Mouse (Mus musculus): ENCODE results near the gene Sgms2.

The Sgms2 gene

DNA sequence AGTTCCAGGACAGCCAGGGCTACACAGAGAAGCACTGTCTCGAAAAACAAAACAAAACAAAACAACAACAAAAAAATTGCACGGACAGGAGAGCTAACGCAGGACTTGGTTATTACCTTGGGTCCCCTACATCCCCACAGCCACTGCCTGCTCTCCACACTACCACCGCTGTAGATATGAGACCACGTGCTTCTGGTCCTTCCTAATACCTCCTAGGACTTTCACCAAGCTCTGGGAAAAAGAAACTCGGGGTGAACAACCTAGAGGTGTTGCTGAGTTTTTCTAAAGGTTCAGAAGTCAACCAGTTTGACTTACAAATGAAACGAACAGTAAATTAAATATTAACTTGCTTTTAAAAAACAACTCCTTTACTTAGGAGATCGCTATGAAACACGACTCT, 2.8 kb downstream of the Sgms2 start:
- DNase-seq (ENCODE audit: low read depth, low spot score) = no peak

DNA sequence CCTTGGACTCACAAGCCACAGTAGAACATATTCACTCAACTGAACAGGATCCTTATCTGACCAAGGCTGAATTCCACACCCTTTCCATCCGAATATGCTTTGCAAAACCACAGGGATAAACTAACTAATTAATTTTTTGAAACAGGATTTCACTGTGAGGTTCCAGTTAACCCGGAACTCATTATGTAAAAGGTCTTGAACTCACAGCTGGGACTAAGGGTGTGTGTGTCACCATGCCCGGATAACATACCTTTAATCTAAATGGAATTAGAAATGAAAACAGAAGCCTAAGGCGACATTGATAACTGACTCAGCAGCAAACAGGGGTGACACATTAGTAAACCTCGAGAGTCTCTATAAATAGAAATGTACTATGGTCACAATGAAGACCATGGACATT, 5.8 kb downstream of the Sgms2 start:
- DNase-seq (ENCODE audit: low read depth, low spot score) = no peak

DNA sequence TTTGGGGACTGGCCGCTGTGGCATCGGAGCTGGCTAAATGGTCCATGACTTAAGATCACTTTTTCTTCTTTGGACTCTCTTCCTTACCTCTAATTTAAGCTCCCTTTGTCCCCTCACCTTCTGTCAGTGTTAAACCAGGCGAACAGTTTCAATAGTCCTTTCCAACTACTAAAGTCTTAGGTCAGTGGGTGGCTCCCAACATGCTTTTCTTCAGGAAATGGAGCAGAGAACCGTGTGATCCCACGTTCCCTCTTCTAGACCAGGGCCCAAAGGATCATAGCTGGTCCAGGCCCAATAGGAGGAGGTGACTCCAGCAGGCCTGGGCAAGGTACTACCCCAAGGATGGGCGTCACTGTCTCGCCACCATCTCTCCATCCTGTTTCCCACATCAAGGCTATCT, 7.6 kb downstream of the Sgms2 start:
- DNase-seq (ENCODE audit: low read depth, low spot score) = no peak

DNA sequence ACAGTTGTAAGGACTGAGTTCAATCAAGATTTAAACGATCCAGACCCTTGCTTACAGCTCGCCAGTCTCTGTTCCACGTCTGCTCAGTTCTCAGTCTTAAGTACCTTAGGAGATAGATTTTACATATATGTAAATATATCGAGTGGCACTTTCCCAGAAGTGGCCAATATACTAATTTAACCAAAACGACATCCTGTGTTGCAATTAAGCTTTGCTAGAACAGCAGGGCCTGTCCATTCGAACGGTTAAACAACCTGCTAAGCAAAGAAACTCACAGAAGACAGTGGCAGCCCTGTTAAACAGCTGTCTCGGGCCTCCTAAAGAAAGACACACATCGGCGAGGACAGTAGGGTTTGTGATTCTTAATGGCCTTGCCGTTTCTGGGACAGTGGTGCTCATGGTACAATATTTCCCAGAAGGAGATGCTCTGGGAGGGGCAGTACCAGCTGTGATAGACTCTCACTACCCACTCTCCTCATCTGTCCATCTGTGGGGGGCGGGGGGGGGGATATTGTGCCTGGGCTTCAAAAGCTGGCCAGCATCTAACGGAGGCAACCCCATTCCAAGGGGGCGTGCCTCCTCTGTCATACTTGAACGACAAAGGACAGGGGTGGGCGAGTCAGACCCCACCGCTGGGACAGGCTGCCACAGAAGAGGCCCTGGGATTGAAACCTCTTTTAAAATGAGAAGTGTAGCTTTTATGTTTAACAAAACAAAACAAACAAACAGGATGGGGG, 9.1 kb downstream of the Sgms2 start:
- DNase-seq (ENCODE audit: low read depth, low spot score) = no peak

DNA sequence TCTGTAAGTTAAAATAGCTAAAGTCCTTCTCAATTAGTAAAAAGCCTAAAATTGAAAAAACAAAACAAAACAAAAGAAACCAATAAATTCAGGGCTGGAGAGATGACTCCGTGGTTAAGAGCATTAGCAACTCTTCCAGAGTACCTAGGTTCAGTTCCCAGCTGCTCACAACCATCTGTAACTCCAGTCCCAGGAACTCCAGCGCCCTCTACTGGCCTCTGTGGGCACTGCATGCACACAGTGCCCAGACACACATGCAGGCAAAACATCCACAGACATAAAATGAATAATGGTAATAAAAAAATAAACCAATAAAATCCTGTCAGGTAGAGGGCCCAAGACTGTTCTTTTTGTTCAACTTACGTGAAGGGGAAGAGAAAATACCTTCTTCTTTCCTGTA, 10.6 kb downstream of the Sgms2 start:
- no peak for DNase-seq (ENCODE audit: low read depth, low spot score)

DNA sequence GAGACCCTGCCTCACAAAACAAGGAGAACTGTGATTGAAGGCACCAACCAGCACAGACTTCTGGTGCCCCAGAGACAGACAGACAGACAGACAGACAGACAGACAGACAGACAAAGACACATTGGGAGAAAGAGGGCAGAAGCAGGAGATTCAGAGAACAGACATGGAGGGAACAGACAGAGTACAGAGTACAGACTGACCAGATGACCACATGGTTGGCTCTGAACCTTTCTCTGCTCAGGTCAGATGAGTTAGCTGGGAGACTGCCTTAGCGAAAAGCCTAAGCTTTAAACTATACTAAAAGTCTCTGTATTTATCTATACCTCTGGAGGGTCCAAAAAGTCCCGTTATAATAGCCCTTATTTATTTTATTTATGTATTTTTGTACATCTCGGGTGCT, 11.8 kb downstream of the Sgms2 start:
- no peak for DNase-seq (ENCODE audit: low read depth, low spot score)

DNA sequence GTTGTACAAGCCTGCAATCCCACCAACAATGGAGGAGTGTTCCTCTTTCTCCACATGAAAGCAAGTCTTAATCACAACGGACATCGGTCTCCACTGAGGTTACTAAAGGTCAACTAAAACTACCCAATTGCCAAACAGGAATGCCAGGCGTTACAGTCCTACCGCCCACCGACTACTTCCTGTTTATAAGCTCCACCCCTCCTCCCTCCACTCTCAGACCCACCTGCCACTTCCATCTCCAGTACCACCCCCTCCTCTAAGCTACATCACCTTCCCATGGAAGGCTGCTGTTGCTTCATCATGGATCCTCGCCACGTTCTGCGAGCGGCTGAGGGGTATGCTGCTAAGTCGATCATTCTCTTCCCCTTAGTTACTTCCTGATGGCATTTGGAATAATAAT, 15.2 kb downstream of the Sgms2 start:
- DNase-seq (ENCODE audit: low read depth, low spot score) = no peak

DNA sequence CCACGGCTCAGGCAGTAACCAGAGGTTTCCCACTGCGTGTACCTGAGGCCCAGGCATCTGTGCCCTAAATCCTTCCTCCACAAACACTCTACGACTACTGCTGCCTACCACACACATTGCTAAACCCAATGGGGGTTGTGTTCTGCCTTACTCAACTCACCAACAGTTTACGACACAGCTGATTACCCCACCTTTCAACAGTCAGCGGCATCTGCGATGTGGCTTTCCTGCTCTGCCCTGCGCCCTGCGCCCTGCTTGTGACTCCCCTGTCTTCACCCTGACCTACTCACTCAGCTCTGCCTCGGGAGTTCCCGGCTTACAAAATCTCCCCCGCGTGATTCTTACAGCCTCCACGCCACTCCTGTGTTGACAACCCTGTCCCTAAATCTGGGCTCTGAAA, 16.7 kb downstream of the Sgms2 start:
- no peak for DNase-seq (ENCODE audit: low read depth, low spot score)

DNA sequence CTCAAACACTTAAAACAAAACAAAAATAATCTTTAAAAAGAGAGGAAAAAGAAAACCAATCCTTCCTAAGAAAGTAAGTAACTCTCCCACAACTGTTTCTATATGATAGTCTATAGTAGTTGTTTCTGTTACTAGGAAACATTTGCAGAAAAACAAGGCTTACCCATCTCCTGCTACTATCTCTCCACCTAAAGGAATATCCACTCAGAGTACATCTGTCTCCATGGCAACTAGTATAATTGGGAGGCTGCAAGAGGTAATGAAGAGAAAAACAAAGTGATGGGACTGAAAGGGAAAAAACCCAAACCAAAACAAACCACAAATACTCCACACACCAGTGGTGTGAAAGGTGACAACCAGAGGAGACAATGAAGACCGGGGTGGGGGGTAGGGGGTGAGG, 17.7 kb downstream of the Sgms2 start:
- no peak for DNase-seq (ENCODE audit: low read depth, low spot score)

DNA sequence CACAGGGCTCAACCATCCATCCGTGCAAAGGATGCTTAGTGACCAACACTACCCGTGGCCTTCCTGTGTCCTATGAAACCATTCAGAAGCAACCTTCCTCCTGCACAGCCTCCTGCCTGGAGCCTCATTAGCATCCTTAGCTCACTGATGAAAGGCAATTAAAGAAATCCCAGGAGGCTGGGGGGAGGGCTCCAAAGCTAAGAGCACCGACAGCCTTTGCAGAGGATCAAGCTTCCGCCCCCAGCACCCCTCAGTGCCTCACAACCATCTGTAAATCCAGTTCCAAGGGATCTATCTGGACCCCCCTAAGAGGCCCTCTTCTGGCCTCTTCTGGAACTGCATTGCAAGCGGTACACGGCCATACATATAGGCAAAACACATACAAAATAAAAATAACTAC, 19.4 kb downstream of the Sgms2 start:
- DNase-seq (ENCODE audit: low read depth, low spot score) = peak; percentile 11

DNA sequence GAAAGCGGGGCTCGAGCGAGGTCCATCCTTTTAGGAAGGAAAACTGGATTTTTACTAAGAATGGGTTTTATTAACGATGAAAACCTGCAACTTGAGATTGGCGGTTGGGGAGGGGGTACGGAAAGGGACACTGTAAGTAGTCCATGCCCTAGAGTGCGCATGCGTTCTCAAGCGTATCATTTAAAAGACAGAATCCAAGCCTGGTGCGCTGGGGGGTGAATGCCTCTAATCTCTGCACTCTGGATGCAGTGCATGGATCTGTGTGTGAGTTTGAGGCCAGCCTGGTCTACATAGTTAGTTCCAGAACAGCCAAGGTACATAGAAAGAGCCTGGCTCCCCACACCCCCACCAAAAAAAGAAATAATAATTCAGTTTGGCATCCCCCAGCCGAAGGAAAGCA, 19.8 kb downstream of the Sgms2 start:
- DNase-seq (ENCODE audit: low read depth, low spot score) = no peak

DNA sequence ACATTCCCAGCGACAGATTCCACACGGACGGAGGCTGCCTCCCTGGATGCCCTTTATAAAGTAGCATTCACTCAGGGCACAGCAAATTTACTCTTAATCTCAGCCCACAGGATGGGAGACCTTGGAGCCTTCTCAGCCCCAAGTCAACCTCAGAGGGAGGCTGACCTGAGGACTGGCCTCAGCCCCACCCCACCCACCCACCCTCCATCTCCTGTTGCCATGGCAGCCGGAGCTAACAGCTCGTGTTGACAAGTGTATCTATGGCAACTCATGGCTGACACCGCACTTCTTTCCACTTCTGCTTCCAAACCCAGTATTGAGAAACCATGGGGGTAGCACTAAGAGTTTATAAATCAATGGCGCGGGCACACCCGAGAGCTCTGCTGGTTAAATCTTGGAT, 20.4 kb downstream of the Sgms2 start:
- peak; percentile 46 for DNase-seq (ENCODE audit: low read depth, low spot score)

DNA sequence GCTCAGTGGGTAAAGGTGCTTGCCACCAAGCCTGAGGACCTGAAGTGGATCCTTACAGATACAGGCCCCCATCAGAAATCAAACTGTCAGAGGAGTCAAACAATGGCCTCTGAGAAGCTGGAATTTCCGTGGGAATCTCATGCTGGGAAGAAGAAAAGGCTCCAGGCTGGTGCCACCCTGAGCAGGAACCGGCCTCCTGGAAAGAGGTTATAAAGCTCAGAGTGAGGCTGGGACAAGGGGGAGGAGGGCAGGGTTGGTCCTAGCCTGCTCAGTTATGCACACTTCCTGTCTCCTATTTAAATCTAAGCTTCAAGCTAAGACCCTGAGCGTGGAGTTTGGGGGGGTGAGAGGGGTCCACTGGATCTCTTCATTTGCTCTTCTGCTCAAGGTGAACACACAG, 21.6 kb downstream of the Sgms2 start:
- DNase-seq (ENCODE audit: low read depth, low spot score) = no peak

DNA sequence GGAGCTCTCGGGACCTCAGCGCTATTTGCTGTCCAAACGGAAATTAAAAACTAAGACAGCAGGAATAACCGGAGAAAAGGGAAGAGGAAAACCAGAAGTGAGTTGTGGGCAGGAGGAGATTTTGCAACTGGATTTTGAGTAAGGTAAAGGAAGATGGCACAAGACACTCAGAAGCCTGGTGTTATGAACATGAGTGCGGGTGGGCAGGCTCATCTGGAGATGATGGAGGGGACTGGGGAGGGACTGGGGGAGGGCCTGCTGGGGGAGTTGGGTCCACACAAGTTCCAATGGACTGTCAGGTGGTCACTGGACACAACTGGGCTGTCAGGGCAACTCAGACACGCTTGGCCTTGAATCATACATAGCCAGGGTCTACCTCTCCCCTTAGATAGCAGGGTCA, 24.8 kb downstream of the Sgms2 start:
- no peak for DNase-seq (ENCODE audit: low read depth, low spot score)

DNA sequence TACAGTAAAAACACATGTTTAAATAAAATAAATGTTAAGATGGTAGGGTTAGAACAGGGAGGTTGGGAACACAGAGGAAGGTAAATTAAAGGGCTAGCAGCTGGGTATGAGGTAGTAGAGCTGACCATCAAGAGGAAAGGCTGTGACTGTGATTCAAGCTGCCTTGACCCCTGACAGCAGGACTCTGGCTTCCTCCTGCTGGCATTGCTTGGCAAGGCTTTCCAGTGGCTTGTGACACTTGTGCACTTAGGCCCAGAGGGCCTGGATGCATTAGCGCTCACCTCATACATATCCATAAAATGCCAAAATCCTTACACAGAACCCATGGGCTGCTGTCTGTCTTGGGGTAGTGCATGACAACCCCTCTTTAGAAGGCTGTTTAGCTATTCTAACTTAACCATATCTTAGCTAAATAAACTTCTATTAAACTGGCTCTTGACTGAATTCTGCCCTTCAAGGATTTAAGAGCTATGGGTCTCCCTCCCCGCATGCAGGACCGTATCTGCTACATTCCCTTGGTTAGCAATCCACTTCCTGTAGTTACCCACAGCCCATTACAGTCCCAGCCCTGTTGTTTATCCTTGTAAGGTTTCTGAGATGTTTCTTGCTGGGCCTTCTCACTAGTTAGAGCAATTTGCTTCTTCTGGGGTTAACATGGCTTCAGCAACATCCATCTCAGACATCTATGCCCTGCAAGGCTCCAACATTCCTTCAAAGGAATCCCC, 25.5 kb downstream of the Sgms2 start:
- no peak for DNase-seq (ENCODE audit: low read depth, low spot score)

DNA sequence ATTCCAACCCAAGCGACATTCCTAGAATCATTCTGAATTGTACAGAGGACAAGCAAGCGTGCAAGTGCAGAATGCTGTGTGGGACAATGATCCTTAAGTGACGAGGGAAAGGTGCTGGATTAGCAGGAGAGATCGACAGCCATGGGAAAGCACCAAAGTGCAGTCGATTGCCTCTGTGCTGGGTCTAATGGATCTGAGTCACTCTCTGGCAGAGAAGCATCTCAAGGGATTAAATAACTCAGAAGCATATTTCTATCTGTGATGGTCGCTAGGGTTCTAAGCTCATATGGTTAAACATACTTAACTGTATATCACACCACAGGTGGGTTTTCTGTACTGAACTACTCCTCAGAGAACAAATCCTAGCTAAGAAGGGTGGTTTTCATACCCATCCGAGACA, 118.2 kb downstream of the Sgms2 start:
- DNase-seq (ENCODE audit: low read depth, low spot score) = no peak

DNA sequence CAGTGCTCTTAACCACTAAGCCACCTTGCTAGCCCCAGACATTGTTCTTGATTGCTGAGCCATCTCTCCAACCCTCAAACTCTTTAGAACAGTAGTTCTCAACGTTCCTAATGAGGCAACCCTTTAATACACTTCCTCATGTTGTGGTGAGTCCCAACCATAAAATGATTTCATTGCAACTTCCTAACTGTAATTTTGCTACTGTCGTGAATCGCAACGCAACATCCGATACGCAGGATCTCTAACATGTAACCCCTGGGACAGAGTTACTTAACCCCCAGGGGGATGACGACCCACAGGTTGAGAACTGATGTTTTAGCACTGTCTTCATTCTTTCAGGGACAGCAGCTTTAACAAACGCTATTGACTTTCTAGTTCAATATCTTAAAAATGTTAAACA, 122.5 kb downstream of the Sgms2 start:
- no peak for DNase-seq (ENCODE audit: low read depth, low spot score)

DNA sequence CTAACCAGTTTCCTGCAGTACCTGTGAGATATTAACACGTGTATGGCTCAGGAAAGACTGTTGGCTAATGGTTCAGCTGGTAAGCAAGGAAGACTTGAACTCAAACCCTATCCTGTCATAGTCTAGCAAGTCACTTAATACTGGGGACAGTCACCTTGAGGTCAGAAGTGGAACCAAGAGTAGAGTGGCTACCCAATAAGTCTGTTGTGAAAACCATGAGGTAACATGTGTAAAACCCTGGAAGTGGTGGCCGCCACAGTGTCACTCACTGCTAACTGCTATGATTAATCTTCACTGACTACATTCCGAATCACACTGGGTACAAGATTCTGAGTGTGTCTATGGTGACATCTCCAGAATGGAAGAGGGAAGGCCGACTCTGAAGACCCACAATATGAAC, 123.8 kb downstream of the Sgms2 start:
- no peak for DNase-seq (ENCODE audit: low read depth, low spot score)

DNA sequence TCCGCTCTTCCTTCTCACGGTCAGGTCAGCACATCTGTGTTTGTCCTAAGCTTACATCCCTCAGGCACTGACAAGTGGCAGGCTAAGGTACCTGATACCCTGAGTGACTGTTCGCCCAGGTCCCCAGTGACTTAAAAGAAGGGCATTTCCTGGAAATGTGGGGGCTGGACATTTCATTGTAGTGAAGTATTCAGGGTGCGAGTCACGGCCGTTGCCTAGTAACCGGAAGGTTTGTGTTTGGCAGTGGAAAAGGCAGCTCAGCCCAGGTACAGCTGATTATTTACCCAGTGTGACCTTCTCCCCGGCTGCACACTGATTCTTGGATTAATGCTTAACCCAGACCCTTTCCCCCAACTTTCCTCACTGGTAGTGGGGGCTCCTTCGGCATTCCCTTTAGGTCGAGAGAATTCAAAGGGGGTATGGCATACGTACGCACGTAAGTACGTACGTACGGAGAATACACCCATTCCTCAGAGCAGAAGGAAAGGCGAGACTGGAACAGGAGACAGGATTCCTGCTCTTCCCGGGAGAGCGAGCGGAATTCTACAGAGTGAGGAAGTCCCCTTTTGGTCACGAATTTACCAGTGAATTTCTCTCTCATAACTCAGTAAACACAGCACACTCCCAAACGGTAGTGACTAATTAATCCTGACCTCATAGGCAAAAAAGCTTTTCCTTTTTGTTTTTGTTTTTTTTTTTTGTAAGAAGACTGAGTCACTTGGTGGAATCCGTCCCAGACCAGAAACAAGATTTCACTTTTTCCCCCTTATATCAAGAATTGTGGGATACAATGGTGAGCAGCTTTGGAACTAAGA, 126.4 kb downstream of the Sgms2 start:
- no peak for DNase-seq (ENCODE audit: low read depth, low spot score)

DNA sequence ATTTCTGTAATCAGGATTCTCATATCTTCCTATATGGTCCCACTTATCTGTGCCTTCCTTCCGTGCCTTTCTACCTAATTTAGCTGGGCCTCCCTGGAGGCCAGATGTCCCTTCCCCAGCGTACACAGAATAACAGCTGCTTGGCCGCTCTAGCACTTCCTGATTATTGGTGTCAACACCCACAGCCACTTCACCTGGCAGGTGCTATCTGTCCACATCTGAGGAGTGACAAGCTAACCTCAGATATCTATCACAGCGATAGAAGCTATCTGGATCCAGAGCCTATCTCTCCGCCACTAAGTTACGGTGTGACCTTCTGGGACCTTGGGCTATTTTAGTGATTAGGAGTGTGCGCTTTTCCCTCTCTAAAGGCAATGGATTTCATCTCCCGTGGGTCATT, 127.0 kb downstream of the Sgms2 start:
- no peak for DNase-seq (ENCODE audit: low read depth, low spot score)

DNA sequence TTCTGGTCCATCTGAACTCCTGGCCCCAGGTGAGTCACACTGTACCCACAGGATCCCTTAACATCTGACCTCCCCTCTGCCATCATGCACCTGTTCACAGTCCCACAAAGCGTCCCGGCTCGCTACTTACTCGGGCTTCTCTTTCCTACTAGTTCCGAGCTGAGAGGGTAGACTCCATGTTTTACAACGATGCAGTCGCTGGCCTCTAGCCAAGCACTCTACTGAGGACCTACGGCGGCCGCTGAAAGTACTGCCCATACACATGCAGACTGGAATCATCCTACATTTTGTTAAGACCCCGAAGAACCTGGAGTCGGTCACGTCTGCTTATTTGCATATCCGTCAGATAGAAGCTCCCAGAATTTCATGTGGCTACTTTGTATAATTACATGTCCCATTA, 127.6 kb downstream of the Sgms2 start:
- DNase-seq (ENCODE audit: low read depth, low spot score) = no peak

DNA sequence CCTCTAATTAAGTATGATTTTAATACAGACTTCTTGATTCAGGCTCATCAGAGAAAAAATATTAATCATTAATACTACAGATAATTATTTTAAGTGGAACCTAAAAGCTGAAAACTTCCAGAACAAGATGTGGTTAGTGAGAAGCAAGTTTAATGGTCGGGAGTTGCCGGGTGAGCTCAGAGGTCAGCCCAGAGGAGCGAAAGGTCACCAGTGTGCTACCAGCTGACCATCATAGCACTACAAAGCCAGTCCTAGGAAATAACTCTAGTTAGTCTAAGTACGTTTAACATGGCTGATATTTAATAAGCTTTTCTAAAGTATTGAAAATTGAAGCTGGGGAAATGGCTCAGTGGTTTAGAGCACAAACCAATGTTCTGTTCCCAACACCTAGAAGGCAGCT, 129.3 kb downstream of the Sgms2 start:
- DNase-seq (ENCODE audit: low read depth, low spot score) = no peak

DNA sequence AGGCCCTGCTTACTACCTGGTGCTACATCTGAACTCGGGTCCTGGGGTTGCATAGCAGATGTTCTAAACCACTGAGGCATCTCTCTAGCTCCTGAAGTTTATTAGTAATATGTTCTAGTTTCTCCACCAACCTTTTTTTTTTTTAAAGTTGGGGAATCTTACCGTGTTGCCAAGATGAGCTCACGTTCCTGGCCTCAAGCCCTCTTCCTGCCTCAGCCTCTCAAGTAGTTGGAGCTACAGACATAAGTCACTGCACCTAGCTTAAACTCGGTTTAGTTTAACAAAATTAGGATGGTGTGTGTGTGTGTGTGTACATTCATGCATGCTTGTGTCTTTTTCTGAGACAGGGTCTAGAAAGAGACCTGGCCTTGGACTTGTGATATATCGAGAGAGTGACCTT, 132.2 kb downstream of the Sgms2 start:
- no peak for DNase-seq (ENCODE audit: low read depth, low spot score)
